Mouse (Mus musculus): ENCODE data around the gene Ryr3. TPM values are rescaled to one million over a fixed set of nuclear protein-coding genes. Genes with fewer than 3 reads are reported as not detected.
A peak's percentile ranks its signal among the peaks of the same experiment; 100 is the strongest.

Gene Ryr3
- total RNA-seq, 1 experiment, result 5.4 TPM

DNA sequence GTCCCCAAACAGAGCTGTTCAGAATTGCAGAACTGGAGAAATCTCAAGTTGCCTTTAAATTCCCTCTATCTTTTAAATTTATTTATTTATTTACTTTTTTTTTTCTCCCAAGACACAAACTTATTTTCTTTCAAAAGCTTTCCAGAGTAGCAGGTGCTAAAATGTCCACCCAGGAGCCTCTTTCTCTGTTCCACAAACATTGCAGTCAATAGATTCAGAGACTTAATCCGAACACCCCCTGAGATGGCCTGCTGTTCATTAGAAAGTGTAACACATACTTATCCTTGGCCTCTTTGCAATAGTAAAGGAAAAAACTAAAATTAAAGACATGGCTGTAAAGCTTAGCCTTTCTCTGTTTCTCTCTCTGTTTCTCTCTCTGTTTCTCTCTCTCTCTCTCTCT is 539.6 kb downstream of the Ryr3 start:
- in situ Hi-C loops (cut with MboI; ENCODE audit: low sequenced_read_pairs in 2 of 2, unreplicated experiment in 2 of 2), result no loop called here
- Histone ChIP-seq H3K4me3 (ENCODE audit: insufficient read depth in 1 of 2, low read depth in 1 of 2, low read length in 2 of 2, poor library complexity in 1 of 2, severe bottlenecking in 1 of 2) (no peak overlapping the region), H3K9me3 (ENCODE audit: control insufficient read depth, insufficient read depth, low read depth, low read length) (no peaks in the 10 kb centered on the region), H3K36me3 (ENCODE audit: control insufficient read depth, insufficient read depth, low read length, poor library complexity, severe bottlenecking) (peaks cover 2% of the 10 kb centered on the region; the same call in 1 of the 2 replicates), H3K27ac (ENCODE audit: insufficient read depth, low read depth, low read length, poor library complexity, severe bottlenecking) (peak overlapping the region; percentile 81), H3K4me1 (ENCODE audit: control insufficient read depth in 2 of 2, insufficient read depth in 2 of 2, low read length in 2 of 2, poor library complexity in 1 of 2) (peaks cover 26 to 30% of the 10 kb centered on the region in 2 experiments), H3K9ac (ENCODE audit: insufficient read depth, low read depth, low read length, poor library complexity, severe bottlenecking) (no peak overlapping the region)
- no peak for DNase-seq (ENCODE audit: low read depth, low spot score)
- TF ChIP-seq ZNF384 (IDR thresholded peaks at IDR 0.05; ENCODE audit: low read depth, low read length) (no peak), HCFC1 (IDR thresholded peaks at IDR 0.05; ENCODE audit: borderline replicate concordance, insufficient read depth, low read length) (no peak), ZC3H11A (IDR thresholded peaks at IDR 0.05; ENCODE audit: borderline replicate concordance, low read depth, low read length) (no peak), CHD2 (IDR thresholded peaks at IDR 0.05; ENCODE audit: low read depth, low read length) (no peak), MAFK (IDR thresholded peaks at IDR 0.05; ENCODE audit: insufficient read depth, low read depth, low read length) (no peak)

DNA sequence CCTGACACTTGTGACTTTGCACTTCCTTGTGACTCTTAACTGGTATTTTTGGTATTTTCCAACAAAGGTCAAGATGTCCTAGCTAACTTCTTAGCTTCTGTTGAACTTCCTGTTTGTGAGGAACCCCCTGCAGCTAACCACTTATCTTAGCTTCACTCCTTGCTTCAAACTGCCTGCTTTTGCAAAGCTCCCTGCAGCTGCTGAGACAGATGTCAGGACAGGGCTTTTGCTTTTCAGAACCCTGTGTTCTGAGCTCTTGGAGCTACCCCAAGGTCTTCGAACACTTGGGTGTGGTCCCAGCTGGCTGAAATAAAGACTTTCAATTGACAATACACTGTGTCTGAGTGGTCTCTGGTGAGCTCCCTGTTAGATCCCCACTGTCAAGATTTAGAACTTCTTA is 540.2 kb downstream of the Ryr3 start:
- in situ Hi-C loops (cut with MboI; ENCODE audit: low sequenced_read_pairs in 2 of 2, unreplicated experiment in 2 of 2), result no loop called here
- DNase-seq (ENCODE audit: low read depth, low spot score), result peak; percentile 60
- H3K27ac ChIP-seq (ENCODE audit: insufficient read depth, low read depth, low read length, poor library complexity, severe bottlenecking), result no peak overlapping the region; the same call in 1 of the 2 replicates
- peaks cover 2% of the 10 kb centered on the region; the same call in 1 of the 2 replicates for H3K36me3 ChIP-seq (ENCODE audit: control insufficient read depth, insufficient read depth, low read length, poor library complexity, severe bottlenecking)
- peaks cover 26 to 31% of the 10 kb centered on the region in 2 experiments for H3K4me1 ChIP-seq (ENCODE audit: control insufficient read depth in 2 of 2, insufficient read depth in 2 of 2, low read length in 2 of 2, poor library complexity in 1 of 2)
- no peak for TF ChIP-seq HCFC1 (IDR thresholded peaks at IDR 0.05; ENCODE audit: borderline replicate concordance, insufficient read depth, low read length)
- TF ChIP-seq CHD2 (IDR thresholded peaks at IDR 0.05; ENCODE audit: low read depth, low read length), result no peak
- TF ChIP-seq MAFK (IDR thresholded peaks at IDR 0.05; ENCODE audit: insufficient read depth, low read depth, low read length), result no peak
- TF ChIP-seq ZNF384 (IDR thresholded peaks at IDR 0.05; ENCODE audit: low read depth, low read length), result no peak
- TF ChIP-seq ZC3H11A (IDR thresholded peaks at IDR 0.05; ENCODE audit: borderline replicate concordance, low read depth, low read length), result no peak
- H3K4me3 ChIP-seq (ENCODE audit: insufficient read depth in 1 of 2, low read depth in 1 of 2, low read length in 2 of 2, poor library complexity in 1 of 2, severe bottlenecking in 1 of 2), result no peak overlapping the region
- H3K9ac ChIP-seq (ENCODE audit: insufficient read depth, low read depth, low read length, poor library complexity, severe bottlenecking), result no peak overlapping the region
- no peaks in the 10 kb centered on the region for H3K9me3 ChIP-seq (ENCODE audit: control insufficient read depth, insufficient read depth, low read depth, low read length)

GRCm38 (mm10) chr2:112676175-112676574 is 540.7 kb downstream of the Ryr3 start:
- Histone ChIP-seq H3K9ac (ENCODE audit: insufficient read depth, low read depth, low read length, poor library complexity, severe bottlenecking) (no peak overlapping the region), H3K36me3 (ENCODE audit: control insufficient read depth, insufficient read depth, low read length, poor library complexity, severe bottlenecking) (peaks cover 2% of the 10 kb centered on the region; the same call in 1 of the 2 replicates), H3K4me1 (ENCODE audit: control insufficient read depth in 2 of 2, insufficient read depth in 2 of 2, low read length in 2 of 2, poor library complexity in 1 of 2) (peaks cover 26 to 28% of the 10 kb centered on the region in 2 experiments), H3K4me3 (ENCODE audit: insufficient read depth in 1 of 2, low read depth in 1 of 2, low read length in 2 of 2, poor library complexity in 1 of 2, severe bottlenecking in 1 of 2) (no peak overlapping the region), H3K9me3 (ENCODE audit: control insufficient read depth, insufficient read depth, low read depth, low read length) (no peaks in the 10 kb centered on the region), H3K27ac (ENCODE audit: insufficient read depth, low read depth, low read length, poor library complexity, severe bottlenecking) (peak overlapping the region; percentile 76; the same call in 1 of the 2 replicates)
- in situ Hi-C loops (cut with MboI; ENCODE audit: low sequenced_read_pairs in 2 of 2, unreplicated experiment in 2 of 2), result no loop called here
- DNase-seq (ENCODE audit: low read depth, low spot score), result peak; percentile 12
- TF ChIP-seq ZNF384 (IDR thresholded peaks at IDR 0.05; ENCODE audit: low read depth, low read length) (no peak), CHD2 (IDR thresholded peaks at IDR 0.05; ENCODE audit: low read depth, low read length) (no peak), ZC3H11A (IDR thresholded peaks at IDR 0.05; ENCODE audit: borderline replicate concordance, low read depth, low read length) (no peak), HCFC1 (IDR thresholded peaks at IDR 0.05; ENCODE audit: borderline replicate concordance, insufficient read depth, low read length) (no peak), MAFK (IDR thresholded peaks at IDR 0.05; ENCODE audit: insufficient read depth, low read depth, low read length) (no peak)

DNA sequence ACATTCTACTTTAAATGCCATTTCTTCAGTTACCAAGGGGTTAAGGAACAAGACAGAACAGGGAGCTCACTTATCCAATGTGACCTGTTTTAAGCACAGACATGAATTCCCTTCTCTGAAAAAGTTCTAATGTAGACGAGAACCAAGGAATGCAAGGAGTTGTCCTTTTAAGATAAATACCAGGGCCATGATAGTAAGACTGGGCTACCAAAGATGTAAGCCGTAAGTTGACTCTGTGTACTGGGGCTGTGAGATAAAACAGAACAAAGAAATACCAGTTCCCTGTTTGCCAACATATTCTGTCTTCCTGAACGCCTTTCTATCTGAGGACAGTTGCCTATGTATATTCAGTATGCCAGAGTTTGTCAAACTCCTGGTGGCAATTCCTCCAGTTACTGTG is 547.4 kb downstream of the Ryr3 start:
- Histone ChIP-seq H3K9ac (ENCODE audit: insufficient read depth, low read depth, low read length, poor library complexity, severe bottlenecking) (no peak overlapping the region), H3K36me3 (ENCODE audit: control insufficient read depth, insufficient read depth, low read length, poor library complexity, severe bottlenecking) (no peaks in the 10 kb centered on the region), H3K4me1 (ENCODE audit: control insufficient read depth in 2 of 2, insufficient read depth in 2 of 2, low read length in 2 of 2, poor library complexity in 1 of 2) (peaks cover 0 to 7% of the 10 kb centered on the region in 2 experiments; a peak in 1 of 4 replicates), H3K27ac (ENCODE audit: insufficient read depth, low read depth, low read length, poor library complexity, severe bottlenecking) (no peak overlapping the region), H3K9me3 (ENCODE audit: control insufficient read depth, insufficient read depth, low read depth, low read length) (no peaks in the 10 kb centered on the region), H3K4me3 (ENCODE audit: insufficient read depth in 1 of 2, low read depth in 1 of 2, low read length in 2 of 2, poor library complexity in 1 of 2, severe bottlenecking in 1 of 2) (no peak overlapping the region)
- DNase-seq (ENCODE audit: low read depth, low spot score), result no peak
- in situ Hi-C loops (cut with MboI; ENCODE audit: low sequenced_read_pairs in 2 of 2, unreplicated experiment in 2 of 2), result no loop called here
- TF ChIP-seq ZC3H11A (IDR thresholded peaks at IDR 0.05; ENCODE audit: borderline replicate concordance, low read depth, low read length) (no peak), MAFK (IDR thresholded peaks at IDR 0.05; ENCODE audit: insufficient read depth, low read depth, low read length) (no peak), HCFC1 (IDR thresholded peaks at IDR 0.05; ENCODE audit: borderline replicate concordance, insufficient read depth, low read length) (no peak), CHD2 (IDR thresholded peaks at IDR 0.05; ENCODE audit: low read depth, low read length) (no peak), ZNF384 (IDR thresholded peaks at IDR 0.05; ENCODE audit: low read depth, low read length) (no peak)
